Mouse (Mus musculus): ENCODE measurements around the gene Sirt2. TPM values are rescaled to one million over a fixed set of nuclear protein-coding genes. Genes with fewer than 3 reads are reported as not detected.
A peak's percentile ranks its signal among the peaks of the same experiment; 100 is the strongest.

Gene Sirt2
- total and polyA plus RNA-seq, 2 experiments from 2014 or later: 49.6 to 105 TPM

- Histone ChIP-seq H3K9me3 (ENCODE audit: low read length) (no peaks in the 10 kb centered on the region), H3K36me3 (ENCODE audit: insufficient read depth) (peaks cover 14% of the 10 kb centered on the region), H3K4me1 (ENCODE audit: insufficient read depth) (peaks cover 13% of the 10 kb centered on the region), H3K4me3 (ENCODE audit: low read depth, low read length) (peak overlapping the region; percentile 89), H3K27me3 (ENCODE audit: insufficient read depth, low read length) (no peaks in the 10 kb centered on the region), H3K4me2 (ENCODE audit: low read depth) (peak overlapping the region; percentile 61), H3K27ac (ENCODE audit: low read depth, low read length) (no peak overlapping the region), H3K9ac (no peak overlapping the region)
- no peak for DNase-seq
- ATAC-seq: no peak
- 87% methylated on average over 6 of the region's 6 CpGs for WGBS
- TF ChIP-seq CTCF (IDR thresholded peaks at IDR 0.05; ENCODE audit: low read depth): no peak
Observed at GRCm38 (mm10) chr7:28765211-28765610, 1.3 kb upstream of the Sirt2 start.

- H3K36me3 ChIP-seq (ENCODE audit: insufficient read depth): 0 out of 2 replicates have a peak, but pooled peaks cover under 1% of the 10 kb centered on the region
- peak overlapping the region; percentile 89 for H3K4me3 ChIP-seq (ENCODE audit: low read depth, low read length)
- H3K27me3 ChIP-seq (ENCODE audit: insufficient read depth, low read length): no peaks in the 10 kb centered on the region
- H3K9ac ChIP-seq: peak overlapping the region; percentile 67
- 2% methylated on average over 14 of the region's 14 CpGs for WGBS
- DNase-seq (peak; percentile 51), ATAC-seq (peak; percentile 9)
- H3K9me3 ChIP-seq (ENCODE audit: low read length): no peaks in the 10 kb centered on the region
- no peak overlapping the region for H3K27ac ChIP-seq (ENCODE audit: low read depth, low read length)
- no peak for TF ChIP-seq CTCF (IDR thresholded peaks at IDR 0.05; ENCODE audit: low read depth)
- peaks cover 13% of the 10 kb centered on the region for H3K4me1 ChIP-seq (ENCODE audit: insufficient read depth)
- peak overlapping the region; percentile 63 for H3K4me2 ChIP-seq (ENCODE audit: low read depth)
Observed at GRCm38 (mm10) chr7:28766910-28767309, 375 bp downstream of the Sirt2 start.

DNA sequence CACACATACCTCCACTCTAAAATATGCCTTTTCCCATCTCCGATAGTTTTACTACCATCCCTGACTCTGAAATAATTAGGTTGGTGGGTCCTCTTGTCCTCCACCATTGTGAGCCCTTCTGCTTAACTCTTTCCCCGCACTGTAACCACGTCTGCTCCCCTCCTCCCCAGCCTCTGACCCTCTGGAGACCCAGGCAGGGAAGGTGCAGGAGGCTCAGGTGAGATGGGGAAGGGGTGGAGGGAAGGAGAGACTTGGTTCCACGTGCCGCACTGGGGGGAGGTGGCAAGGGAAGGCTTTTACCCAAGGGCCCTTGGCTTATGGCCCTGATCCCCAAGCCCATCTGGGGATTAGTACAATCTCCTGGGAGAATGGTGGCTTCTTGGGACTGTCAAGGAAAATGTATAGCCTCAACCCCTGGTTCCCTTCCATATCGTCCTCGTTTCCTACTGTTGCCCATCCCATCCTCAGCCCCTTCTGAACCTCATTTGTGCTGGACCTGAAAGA is 979 bp downstream of the Sirt2 start, which contains the start of gene Nfkbib:
TSS of gene Nfkbib (minus strand) at position 51 of the 504 bp plus-strand sequence.
- Histone ChIP-seq H3K9me3 (ENCODE audit: low read length) (no peaks in the 10 kb centered on the region), H3K4me1 (ENCODE audit: insufficient read depth) (peaks cover 13% of the 10 kb centered on the region), H3K36me3 (ENCODE audit: insufficient read depth) (peaks cover 5% of the 10 kb centered on the region; the same call in 1 of the 2 replicates), H3K4me3 (ENCODE audit: low read depth, low read length) (peak within 1 kb of the TSS; percentile 89), H3K4me2 (ENCODE audit: low read depth) (peak within 1 kb of the TSS; percentile 63), H3K9ac (peak within 1 kb of the TSS; percentile 67), H3K27ac (ENCODE audit: low read depth, low read length) (no peak within 1 kb of the TSS), H3K27me3 (ENCODE audit: insufficient read depth, low read length) (no peaks in the 10 kb centered on the region)
- DNase-seq: no peak
- TF ChIP-seq CTCF (IDR thresholded peaks at IDR 0.05; ENCODE audit: low read depth): no peak
- 66% methylated on average over 7 of the region's 7 CpGs for WGBS
- no peak for ATAC-seq

- no peaks in the 10 kb centered on the region for H3K9me3 ChIP-seq (ENCODE audit: low read length)
- no peak for DNase-seq
- H3K4me3 ChIP-seq (ENCODE audit: low read depth, low read length): no peak overlapping the region
- peaks cover 5% of the 10 kb centered on the region; the same call in 1 of the 2 replicates for H3K36me3 ChIP-seq (ENCODE audit: insufficient read depth)
- H3K27ac ChIP-seq (ENCODE audit: low read depth, low read length): no peak overlapping the region
- WGBS: 89% methylated on average over 9 of the region's 9 CpGs
- ATAC-seq: no peak
- H3K4me2 ChIP-seq (ENCODE audit: low read depth): no peak overlapping the region
- peaks cover 13% of the 10 kb centered on the region for H3K4me1 ChIP-seq (ENCODE audit: insufficient read depth)
- no peak for TF ChIP-seq CTCF (IDR thresholded peaks at IDR 0.05; ENCODE audit: low read depth)
- H3K27me3 ChIP-seq (ENCODE audit: insufficient read depth, low read length): no peaks in the 10 kb centered on the region
- H3K9ac ChIP-seq: no peak overlapping the region
Observed at GRCm38 (mm10) chr7:28769414-28769958, 3.0 kb downstream of the Sirt2 start.

DNA sequence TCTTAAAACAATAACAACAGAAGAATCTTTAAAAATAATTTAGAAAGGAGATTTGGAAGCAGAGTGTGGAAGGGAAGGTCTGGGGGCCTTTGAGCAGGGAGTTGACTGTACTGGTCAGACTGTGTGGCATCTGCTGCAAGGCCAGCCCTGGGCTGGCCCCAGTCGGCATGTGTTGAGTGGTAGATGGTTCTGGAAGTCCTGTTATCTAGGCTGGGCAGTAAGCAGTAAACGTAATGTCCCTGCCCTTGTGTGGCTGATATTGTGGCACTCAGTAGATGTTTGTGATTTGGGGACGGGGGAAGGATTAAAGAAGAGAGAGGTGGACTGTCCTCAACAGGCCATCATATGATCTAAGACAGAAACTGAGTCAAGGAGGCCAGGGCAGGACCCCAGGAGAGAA is 3.8 kb downstream of the Sirt2 start:
- H3K9me3 ChIP-seq (ENCODE audit: low read length): no peaks in the 10 kb centered on the region
- 95% methylated on average over 3 of the region's 3 CpGs for WGBS
- no peak for TF ChIP-seq CTCF (IDR thresholded peaks at IDR 0.05; ENCODE audit: low read depth)

DNA sequence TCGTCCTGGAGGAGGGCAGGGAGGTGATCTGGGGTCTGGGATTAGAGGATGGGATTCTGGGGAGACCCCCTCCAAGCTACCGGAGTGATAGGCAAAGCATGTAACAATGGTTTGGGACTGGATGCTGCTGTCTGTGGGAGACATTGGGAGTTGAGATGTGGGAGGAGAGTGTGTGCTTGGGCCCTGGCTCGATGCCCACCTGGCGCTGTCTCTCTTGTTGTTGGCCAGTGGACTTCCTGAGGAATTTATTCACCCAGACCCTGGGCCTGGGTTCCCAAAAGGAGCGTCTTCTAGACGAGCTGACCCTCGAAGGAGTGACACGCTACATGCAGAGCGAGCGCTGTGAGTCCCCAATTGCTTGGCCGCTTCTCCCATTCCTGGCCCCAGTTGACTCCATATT is 5.3 kb downstream of the Sirt2 start:
- no peak for ATAC-seq
- Histone ChIP-seq H3K4me3 (ENCODE audit: low read depth, low read length) (no peak overlapping the region), H3K27ac (ENCODE audit: low read depth, low read length) (no peak overlapping the region), H3K4me2 (ENCODE audit: low read depth) (no peak overlapping the region), H3K27me3 (ENCODE audit: insufficient read depth, low read length) (no peaks in the 10 kb centered on the region), H3K9me3 (ENCODE audit: low read length) (no peaks in the 10 kb centered on the region), H3K36me3 (ENCODE audit: insufficient read depth) (peaks cover 11% of the 10 kb centered on the region; the same call in 1 of the 2 replicates), H3K9ac (no peak overlapping the region), H3K4me1 (ENCODE audit: insufficient read depth) (peaks cover 5% of the 10 kb centered on the region)
- no peak for TF ChIP-seq CTCF (IDR thresholded peaks at IDR 0.05; ENCODE audit: low read depth)
- DNase-seq: no peak
- 92% methylated on average over 11 of the region's 11 CpGs for WGBS

More for the DNA sequence above, 3.8 kb downstream of the Sirt2 start:
- Histone ChIP-seq H3K4me2 (ENCODE audit: low read depth) (no peak overlapping the region), H3K9ac (no peak overlapping the region), H3K27me3 (ENCODE audit: insufficient read depth, low read length) (no peaks in the 10 kb centered on the region), H3K4me1 (ENCODE audit: insufficient read depth) (peaks cover 10% of the 10 kb centered on the region), H3K27ac (ENCODE audit: low read depth, low read length) (no peak overlapping the region), H3K4me3 (ENCODE audit: low read depth, low read length) (no peak overlapping the region), H3K36me3 (ENCODE audit: insufficient read depth) (peaks cover 9% of the 10 kb centered on the region; the same call in 1 of the 2 replicates)
- DNase-seq (no peak), ATAC-seq (no peak)

DNA sequence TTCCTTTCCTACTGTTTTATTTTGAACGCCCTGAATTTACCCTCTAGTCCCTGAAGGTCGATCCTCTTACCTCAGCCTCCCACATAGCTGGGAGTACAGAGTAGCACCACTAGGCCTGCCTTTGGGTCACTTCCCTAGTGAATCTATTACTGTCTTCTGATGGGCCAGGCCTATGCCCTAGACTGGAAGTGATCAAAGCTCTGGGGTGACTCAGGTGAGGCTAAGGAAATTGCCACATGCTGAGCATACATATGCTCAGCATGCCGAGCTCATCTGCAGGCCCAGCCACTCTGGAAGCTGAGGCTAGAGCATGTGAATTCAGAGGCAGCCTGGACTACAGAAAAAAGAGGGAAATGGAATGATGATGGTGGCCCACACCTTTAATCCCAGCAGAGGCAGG is 6.6 kb downstream of the Sirt2 start:
- H3K36me3 ChIP-seq (ENCODE audit: insufficient read depth): peaks cover 14% of the 10 kb centered on the region
- 83% methylated on average over 3 of the region's 3 CpGs for WGBS

More for the DNA sequence above, 6.6 kb downstream of the Sirt2 start:
- Histone ChIP-seq H3K27me3 (ENCODE audit: insufficient read depth, low read length) (no peaks in the 10 kb centered on the region), H3K4me3 (ENCODE audit: low read depth, low read length) (no peak overlapping the region), H3K27ac (ENCODE audit: low read depth, low read length) (no peak overlapping the region), H3K9me3 (ENCODE audit: low read length) (no peaks in the 10 kb centered on the region), H3K4me1 (ENCODE audit: insufficient read depth) (no peaks in the 10 kb centered on the region), H3K4me2 (ENCODE audit: low read depth) (no peak overlapping the region), H3K9ac (no peak overlapping the region)
- DNase-seq (no peak), ATAC-seq (no peak)
- no peak for TF ChIP-seq CTCF (IDR thresholded peaks at IDR 0.05; ENCODE audit: low read depth)
